Mouse (Mus musculus) R1 (cell line): ENCODE results near the gene Coro6.

Experiments used
- DNase-seq: peaks from one replicate; pipeline ENCODE4 v3.0.0-alpha.2; 2018; ENCODE audit warnings: low read depth, low spot score

Gene Coro6

GRCm38 (mm10) chr11:77493512-77494343, 31.5 kb downstream of the Coro6 start, which contains the start of gene Git1:
Gene Git1, plus strand, starts transcription at chr11:77493562.
- peak; percentile 69 for DNase-seq

- DNase-seq, result no peak
These were observed 32.1 kb downstream of the Coro6 start for GRCm38 (mm10) chr11:77494344-77494676.

GRCm38 (mm10) chr11:77494782-77495181, 32.6 kb downstream of the Coro6 start:
- DNase-seq, result no peak

- no peak for DNase-seq
These were observed 33.3 kb downstream of the Coro6 start for GRCm38 (mm10) chr11:77495507-77495906.

- DNase-seq, result peak; percentile 98
These were observed 35.1 kb downstream of the Coro6 start for GRCm38 (mm10) chr11:77497341-77497756.

GRCm38 (mm10) chr11:77497851-77498250, 35.6 kb downstream of the Coro6 start:
- DNase-seq, result peak; percentile 83

- DNase-seq, result peak; percentile 95
These were observed 36.3 kb downstream of the Coro6 start for GRCm38 (mm10) chr11:77498261-77499139.

- DNase-seq, result no peak
These were observed 37.1 kb downstream of the Coro6 start for GRCm38 (mm10) chr11:77499354-77499753.

- peak; percentile 91 for DNase-seq
These were observed 38.4 kb downstream of the Coro6 start for GRCm38 (mm10) chr11:77500361-77501325.

GRCm38 (mm10) chr11:77501392-77501791, 39.2 kb downstream of the Coro6 start:
- peak; percentile 81 for DNase-seq

GRCm38 (mm10) chr11:77501971-77502370, 39.8 kb downstream of the Coro6 start:
- no peak for DNase-seq

GRCm38 (mm10) chr11:77502481-77502880, 40.3 kb downstream of the Coro6 start:
- DNase-seq, result no peak

GRCm38 (mm10) chr11:77503511-77503910, 41.3 kb downstream of the Coro6 start:
- peak; percentile 88 for DNase-seq

- no peak for DNase-seq
These were observed 42.2 kb downstream of the Coro6 start for GRCm38 (mm10) chr11:77504377-77504776.

GRCm38 (mm10) chr11:77505291-77505980, 43.2 kb downstream of the Coro6 start:
- no peak for DNase-seq

- DNase-seq, result no peak
These were observed 44.1 kb downstream of the Coro6 start for GRCm38 (mm10) chr11:77506273-77506672.

- DNase-seq, result no peak
These were observed 44.7 kb downstream of the Coro6 start for GRCm38 (mm10) chr11:77506941-77507340.

- DNase-seq, result no peak
These were observed 45.2 kb downstream of the Coro6 start for GRCm38 (mm10) chr11:77507426-77507825.

GRCm38 (mm10) chr11:77508068-77509021, 46.1 kb downstream of the Coro6 start:
- peak; percentile 89 for DNase-seq

GRCm38 (mm10) chr11:77511336-77511735, 49.1 kb downstream of the Coro6 start:
- no peak for DNase-seq
